Mouse (Mus musculus): ENCODE measurements at regions not wholly inside any gene's neighbourhood (a gene's known extent, or its start where the extent isn't known, plus 50 kb on each side); places are given as distances from the start of the nearest gene placed in this dataset.

GRCm38 (mm10) chr2:95433996-95434395 is 884.0 kb upstream of the Lrrc4c start:
- peak; percentile 7 for DNase-seq (ENCODE audit: low spot score)

DNA sequence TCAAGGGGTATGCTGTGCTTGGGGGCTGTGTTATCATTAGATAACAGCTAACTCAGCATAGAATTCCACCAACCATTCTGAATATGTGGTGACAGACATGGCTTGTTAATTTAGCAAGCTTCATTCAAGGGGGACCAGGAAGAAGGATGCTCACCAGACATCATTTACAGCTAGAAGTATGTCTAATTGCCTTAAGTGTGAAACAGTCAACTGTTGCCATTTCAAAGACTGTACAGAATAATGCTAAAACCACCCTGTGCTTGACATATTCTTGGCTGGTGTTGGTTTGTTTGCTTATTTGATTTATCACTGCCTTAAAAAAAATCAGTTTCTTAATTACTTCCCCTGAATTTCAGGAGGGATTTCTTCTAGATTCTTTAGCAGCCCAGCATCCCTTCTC is 877.0 kb upstream of the Lrrc4c start:
- DNase-seq (ENCODE audit: low spot score): no peak

DNA sequence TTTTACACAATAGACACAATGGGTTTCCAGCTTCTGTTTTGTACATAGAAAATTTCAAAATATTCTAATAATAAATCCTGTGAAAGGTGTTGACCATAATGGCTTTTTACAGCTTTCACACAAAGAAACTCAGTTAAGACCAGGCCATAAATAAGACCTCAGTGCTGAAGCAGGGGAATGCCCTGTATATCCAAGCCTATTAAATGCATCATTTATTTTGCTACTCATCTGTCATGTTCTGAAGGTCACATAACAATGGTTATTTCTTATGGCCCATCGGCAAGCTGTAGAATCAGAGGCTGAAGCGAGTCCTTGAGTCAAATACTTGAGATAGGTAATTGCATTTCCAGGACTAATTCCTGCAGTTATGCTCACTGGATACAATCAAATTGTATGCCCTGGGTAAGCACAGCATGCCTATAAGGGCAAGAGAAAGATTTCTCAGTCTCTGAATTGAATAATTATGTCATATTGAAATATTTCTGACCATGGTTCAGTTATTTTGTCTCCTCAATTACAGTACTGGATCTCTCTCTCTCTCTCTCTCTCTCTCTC is 874.6 kb upstream of the Lrrc4c start:
- no peak for DNase-seq (ENCODE audit: low spot score)

- DNase-seq (ENCODE audit: low spot score): peak; percentile 69
Observed at GRCm38 (mm10) chr2:95448897-95449296, 869.1 kb upstream of the Lrrc4c start.

DNA sequence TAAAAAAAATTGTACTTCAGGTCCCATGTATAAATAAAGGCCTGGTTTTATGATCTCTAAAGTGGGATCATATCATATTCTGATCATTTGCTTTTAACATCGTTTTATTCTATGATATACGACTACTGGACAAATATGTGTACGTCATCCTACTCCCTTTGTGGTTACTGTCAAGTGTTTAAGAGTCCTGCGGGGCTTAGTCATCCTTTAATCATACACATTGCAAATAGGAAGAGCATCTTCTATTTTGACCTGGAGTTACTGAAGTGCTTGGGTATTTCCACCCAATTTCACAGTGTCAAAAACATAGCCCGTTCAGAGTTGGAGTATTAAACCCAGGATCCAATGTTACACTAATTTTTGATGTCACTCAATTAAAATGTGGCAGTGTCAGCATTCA is 838.1 kb upstream of the Lrrc4c start:
- no peak for DNase-seq (ENCODE audit: low spot score)

DNA sequence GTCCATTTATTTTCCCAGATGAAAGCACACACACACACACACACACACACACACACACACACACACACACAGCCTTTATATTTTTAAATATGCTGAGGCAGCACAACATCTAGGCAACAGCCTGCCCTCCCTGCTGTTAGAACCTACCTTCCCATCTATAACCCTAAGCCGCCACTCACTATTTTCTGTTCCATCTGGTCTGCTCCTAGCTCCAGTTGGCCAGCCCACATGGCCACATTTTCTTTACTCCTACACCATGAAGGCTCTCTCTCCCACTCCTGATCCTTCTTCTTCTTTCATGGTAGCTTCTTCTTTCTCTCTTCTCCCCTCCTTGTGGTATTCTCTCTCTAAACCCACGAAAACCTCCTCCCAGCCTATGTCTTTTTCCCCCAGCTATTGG is 834.6 kb upstream of the Lrrc4c start:
- DNase-seq (ENCODE audit: low spot score): no peak

- no peak for DNase-seq (ENCODE audit: low spot score)
Observed at GRCm38 (mm10) chr2:95487580-95488135, 830.3 kb upstream of the Lrrc4c start.

GRCm38 (mm10) chr2:95494026-95494697 is 823.8 kb upstream of the Lrrc4c start:
- no peak for DNase-seq (ENCODE audit: low spot score)

DNA sequence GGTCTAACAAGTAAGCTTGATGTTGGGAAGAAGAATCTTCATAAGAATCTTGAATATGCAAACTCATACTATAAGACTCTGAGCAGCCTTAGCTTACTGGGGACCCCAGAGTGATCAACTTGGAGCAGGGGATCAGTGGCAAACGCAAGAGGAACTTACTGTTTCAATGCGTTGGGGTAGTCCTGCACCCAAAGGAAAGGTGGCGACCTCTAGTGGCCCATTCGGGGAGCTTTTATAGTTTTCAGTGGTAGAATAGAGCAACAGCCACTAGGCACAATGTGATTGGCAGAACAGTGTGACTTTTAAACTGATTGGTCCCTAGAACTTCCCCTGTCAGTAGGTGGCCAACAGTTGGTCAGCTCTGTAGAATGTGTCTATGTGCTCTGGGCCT is 823.3 kb upstream of the Lrrc4c start:
- peak; percentile 44 for DNase-seq (ENCODE audit: low spot score)

DNA sequence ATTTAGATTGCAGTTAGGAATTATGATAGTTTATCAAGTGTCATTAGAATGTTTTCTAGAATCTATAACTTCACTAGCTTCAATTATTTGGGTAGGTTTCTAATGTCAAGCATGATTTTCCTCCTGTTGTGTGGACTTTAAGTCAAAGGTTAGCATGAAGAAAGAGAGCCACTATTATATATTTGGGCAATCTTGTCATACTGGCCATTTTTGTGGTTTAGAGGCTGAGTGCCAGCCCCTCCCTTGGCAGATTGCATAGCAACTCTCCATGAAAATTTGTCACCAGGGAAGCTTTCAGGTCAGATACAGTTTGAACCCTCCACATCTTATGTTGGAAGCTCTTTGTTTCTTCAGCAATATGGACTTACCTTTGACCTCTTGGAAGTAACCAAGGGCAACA is 806.7 kb upstream of the Lrrc4c start:
- DNase-seq (ENCODE audit: low spot score): no peak

GRCm38 (mm10) chr2:95521624-95522023 is 796.3 kb upstream of the Lrrc4c start:
- DNase-seq (ENCODE audit: low spot score): no peak

DNA sequence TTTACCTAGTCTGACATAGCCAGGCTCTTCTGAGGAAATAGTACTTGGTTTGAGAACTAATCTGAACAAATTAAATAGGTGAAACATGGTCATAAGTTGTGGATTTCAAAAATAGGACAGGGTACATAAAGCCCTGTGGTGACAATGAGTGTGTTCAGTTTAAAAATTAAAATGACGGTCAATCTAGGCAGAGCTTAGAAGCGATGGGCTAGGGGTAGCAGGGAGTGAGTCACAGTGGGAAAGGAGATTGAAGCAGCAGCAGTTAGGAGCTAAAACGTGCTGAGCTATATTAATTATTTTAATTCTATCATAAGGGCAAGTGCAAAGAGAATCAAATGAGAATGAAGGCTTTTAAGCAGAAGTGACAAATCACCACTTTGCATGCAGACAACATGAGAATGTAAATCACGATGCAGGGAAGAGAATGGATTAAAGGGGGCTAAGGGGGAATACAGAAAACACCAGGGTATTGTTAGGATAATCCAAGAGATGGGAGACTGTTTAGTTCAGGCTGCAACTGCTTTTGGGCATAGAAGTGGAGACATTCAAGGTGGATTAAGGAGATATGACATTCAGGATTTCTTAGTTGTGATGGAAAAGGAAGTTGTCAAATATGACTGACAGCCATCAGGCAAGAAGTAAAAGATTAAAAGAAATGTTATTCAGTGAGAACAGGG is 793.2 kb upstream of the Lrrc4c start:
- DNase-seq (ENCODE audit: low spot score): no peak

DNA sequence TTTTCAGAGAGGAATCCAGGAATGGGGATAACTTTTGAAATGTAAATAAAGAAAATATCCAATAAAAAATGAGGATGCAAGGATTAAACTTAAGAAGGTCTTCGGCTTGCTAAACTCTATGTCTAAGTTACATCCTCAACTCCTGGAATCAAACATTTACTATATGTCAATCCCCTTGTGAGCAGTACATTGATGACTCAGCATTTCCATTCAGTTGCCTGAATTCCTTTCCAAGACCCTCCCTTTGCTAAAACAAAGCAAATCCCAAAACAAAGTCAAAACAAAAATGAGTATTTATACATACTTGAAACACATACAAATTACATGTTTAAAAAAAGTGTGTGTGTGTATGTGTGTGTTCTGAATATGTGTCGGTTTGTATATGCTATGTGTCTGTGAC is 753.9 kb upstream of the Lrrc4c start:
- no peak for DNase-seq (ENCODE audit: low spot score)

DNA sequence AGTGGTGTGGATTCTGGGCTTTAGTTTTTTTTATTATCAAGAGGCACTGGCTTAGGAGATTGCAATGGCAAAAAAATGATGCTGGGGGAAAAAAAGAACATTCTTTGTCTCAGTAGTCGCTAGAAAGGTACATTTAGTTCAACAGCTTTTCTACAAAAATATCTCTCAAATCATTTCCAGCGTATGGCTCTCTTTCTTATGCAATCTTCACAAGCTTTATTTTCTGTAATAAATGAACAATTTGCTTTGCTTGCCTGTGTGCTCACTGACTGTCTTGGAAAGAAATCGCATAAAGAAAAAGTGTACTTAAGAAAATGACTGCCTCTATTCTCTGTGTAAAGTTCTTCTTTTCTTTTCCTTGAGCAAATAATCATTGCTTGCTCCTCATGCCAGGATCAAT is 742.1 kb upstream of the Lrrc4c start:
- DNase-seq (ENCODE audit: low spot score): no peak

- DNase-seq (ENCODE audit: low spot score): no peak
Observed at GRCm38 (mm10) chr2:95579201-95579600, 738.8 kb upstream of the Lrrc4c start.

- no peak for DNase-seq (ENCODE audit: low spot score)
Observed at GRCm38 (mm10) chr2:95586002-95586401, 732.0 kb upstream of the Lrrc4c start.

GRCm38 (mm10) chr2:95587044-95587443 is 730.9 kb upstream of the Lrrc4c start:
- DNase-seq (ENCODE audit: low spot score): peak; percentile 2

- DNase-seq (ENCODE audit: low spot score): no peak
Observed at GRCm38 (mm10) chr2:95613354-95613753, 704.6 kb upstream of the Lrrc4c start.

GRCm38 (mm10) chr2:95637533-95637932 is 680.4 kb upstream of the Lrrc4c start:
- no peak for DNase-seq (ENCODE audit: low spot score)

DNA sequence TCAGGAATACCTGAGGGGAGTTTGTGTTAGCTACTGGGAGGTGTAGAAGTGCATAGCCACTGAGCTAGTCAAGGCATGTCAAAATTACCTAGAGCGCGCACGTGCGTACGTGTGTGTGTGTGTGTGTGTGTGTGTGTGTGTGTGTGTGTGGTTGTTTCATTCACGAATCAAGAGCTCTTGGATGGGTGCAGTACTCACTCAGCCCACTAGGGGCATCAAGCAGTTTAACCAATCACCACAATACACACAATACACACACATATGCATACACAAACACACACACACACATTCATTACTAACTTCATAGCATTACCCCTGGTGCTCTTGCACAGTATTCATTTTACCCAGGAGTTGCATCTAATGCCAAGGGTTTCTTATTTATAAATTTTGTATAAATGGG is 643.6 kb upstream of the Lrrc4c start:
- peak; percentile 18 for DNase-seq (ENCODE audit: low spot score)

DNA sequence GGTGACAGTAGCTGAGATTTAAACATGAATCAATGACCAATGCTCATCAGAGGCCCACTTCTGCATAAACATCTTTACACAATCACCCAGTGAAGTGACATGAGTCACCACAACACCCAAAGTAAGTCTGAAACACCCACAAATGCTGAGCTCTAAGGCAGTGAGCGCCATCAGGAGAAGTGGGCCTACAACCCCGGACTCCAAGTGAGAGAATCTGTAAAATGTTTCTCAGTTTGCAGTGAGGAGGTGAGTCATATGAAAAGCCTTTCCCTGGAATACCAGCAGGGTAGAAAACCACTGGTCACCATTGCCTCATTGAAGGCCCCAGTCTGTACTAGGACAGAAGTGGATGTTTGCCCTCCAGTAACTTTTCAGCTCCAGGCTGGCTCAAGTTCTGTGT is 602.6 kb upstream of the Lrrc4c start:
- DNase-seq (ENCODE audit: low spot score): no peak

Measured in embryo, embryonic 10.5 days (tissue).